Mouse (Mus musculus) sigmoid colon, adult 10 weeks (tissue): ENCODE data around the gene Tle1. TPM values are rescaled to one million over a fixed set of nuclear protein-coding genes. Genes with fewer than 3 reads are reported as not detected.

ENCODE experiments used
- polyA plus RNA-seq: library from polyadenylated mRNA; stranded (reverse); fragments of 350-450 nt; fragmentation: Illumina TruSeq; extraction: RNeasy Lipid Tissue Mini Kit (QIAGEN cat#74804); gene quantifications from one replicate; pipeline ENCODE4 v1.2.3, GENCODE M21; 2014; ENCODE audit warnings: low read depth, low replicate concordance

The Tle1 gene
- polyA plus RNA-seq, result 37.5 TPM

GRCm38 (mm10) chr4:72200559-72201409 lies at the start of gene Tle1:
Gene Tle1, minus strand, starts transcription at chr4:72200919.

